Mouse (Mus musculus): ENCODE data around the gene Btbd19.

- TF ChIP-seq POLR2A (IDR thresholded peaks at IDR 0.05; ENCODE audit: insufficient read depth, low read depth, low read length) (no peak), EP300 (IDR thresholded peaks at IDR 0.05; ENCODE audit: insufficient read depth, low read depth, low read length) (no peak)
Measured at GRCm38 (mm10) chr4:117132794-117133143, 7.2 kb upstream of the Btbd19 start.

Measured in heart, adult 2 months (tissue).